ENCODE assay signal across 8 mouse cellular contexts in genomic region chr12:109445499-109446235, GRCm38 (mm10). TPM values are rescaled to one million over a fixed set of nuclear protein-coding genes. Genes with fewer than 3 reads are reported as not detected.
DNase-seq lines count a peak whose midpoint lies in the region; ATAC-seq and TF ChIP-seq lines count a peak whose summit lies in the region.

No protein-coding gene starts in this region.

- 20% methylated on average over 19 of the region's 19 CpGs for WGBS in heart, embryonic 13.5 days
- WGBS in limb, embryonic 12.5 days: 5% methylated on average over 19 of the region's 19 CpGs

- peak; percentile 19; the same call in 1 of the 2 replicates for ATAC-seq in heart, embryonic 13.5 days (ENCODE audit: extremely low read depth, insufficient number of reproducible peaks, low FRiP score, low TSS enrichment)
- ATAC-seq in limb, embryonic 12.5 days (ENCODE audit: insufficient number of reproducible peaks, insufficient read depth, low FRiP score, low TSS enrichment, low read depth): 0 out of 2 replicates have a peak, but pooled peaks have one; percentile 33

- H3K4me2 ChIP-seq in heart, embryonic 13.5 days: peak overlapping the region; percentile 59
- peak overlapping the region; percentile 38 for H3K4me2 ChIP-seq in limb, embryonic 12.5 days

- 0 out of 2 replicates have a peak, but pooled peaks have one; percentile 26 for TF ChIP-seq CTCF in embryonic fibroblast, embryonic 13.5 days (IDR thresholded peaks at IDR 0.05; ENCODE audit: borderline replicate concordance, insufficient read depth, low read length)

- H3K9ac ChIP-seq in heart, embryonic 13.5 days: peak overlapping the region; percentile 13
- H3K9ac ChIP-seq in limb, embryonic 12.5 days (replicated peaks): no peak overlapping the region

- no peaks in the 10 kb centered on the region for H3K9me3 ChIP-seq in heart, embryonic 13.5 days
- H3K9me3 ChIP-seq in limb, embryonic 12.5 days: no peaks in the 10 kb centered on the region

- no peaks in the 10 kb centered on the region for H3K36me3 ChIP-seq in heart, embryonic 13.5 days
- H3K36me3 ChIP-seq in limb, embryonic 12.5 days: no peaks in the 10 kb centered on the region

- DNase-seq in heart, adult 18-20 months: no peak
- peak; percentile 52 for DNase-seq in R1 (ENCODE audit: low read depth, low spot score)
- DNase-seq in neural tube, embryonic 10.5 days (ENCODE audit: extremely low spot score, low spot score): peak; percentile 75
- no peak for DNase-seq in layer of hippocampus, postnatal 10 days (ENCODE audit: low spot score in 2 of 2)
- no peak for DNase-seq in thymus, postnatal 10 days (ENCODE audit: low spot score in 2 of 2)

- no peak for TF ChIP-seq POLR2A in embryonic fibroblast, embryonic 13.5 days (IDR thresholded peaks at IDR 0.05; ENCODE audit: low read depth, low read length)

- H3K27ac ChIP-seq in heart, embryonic 13.5 days (replicated peaks): no peak overlapping the region
- H3K27ac ChIP-seq in embryonic fibroblast, embryonic 13.5 days (ENCODE audit: insufficient read depth, low read length): no peak overlapping the region
- peak overlapping the region; percentile 36 for H3K27ac ChIP-seq in limb, embryonic 12.5 days

- H3K27me3 ChIP-seq in heart, embryonic 13.5 days (replicated peaks): peaks cover 52% of the 10 kb centered on the region
- H3K27me3 ChIP-seq in limb, embryonic 12.5 days: peaks cover 10% of the 10 kb centered on the region

- H3K4me3 ChIP-seq in heart, embryonic 13.5 days: peak overlapping the region; percentile 21
- no peak overlapping the region for H3K4me3 ChIP-seq in embryonic fibroblast, embryonic 13.5 days (ENCODE audit: insufficient read depth, low read length)
- no peak overlapping the region for H3K4me3 ChIP-seq in limb, embryonic 12.5 days (replicated peaks)

- peaks cover 54% of the 10 kb centered on the region for H3K4me1 ChIP-seq in heart, embryonic 13.5 days
- peaks cover 18% of the 10 kb centered on the region for H3K4me1 ChIP-seq in embryonic fibroblast, embryonic 13.5 days (ENCODE audit: control insufficient read depth, insufficient read depth, low read length)
- peaks cover 68% of the 10 kb centered on the region for H3K4me1 ChIP-seq in limb, embryonic 12.5 days (replicated peaks)

RNA-seq across cellular contexts. Expression of gene Dlk1, which starts 7.0 kb away (rescaled TPM):
- 103 and 130 TPM in 2 replicates for polyA plus RNA-seq in heart, embryonic 13.5 days (2015; fragmentation: Nextera tagmentation; extraction: Ambion mirVana)
- total RNA-seq in heart, adult 18-20 months (2021): under 1 TPM in 1 of 2 experiments, not detected in 1; 0.90 TPM
- polyA plus RNA-seq in embryonic fibroblast, embryonic 13.5 days (2011; ENCODE audit: insufficient read length, low read depth, missing spikeins): 242 and 410 TPM in 2 replicates
- polyA plus RNA-seq in limb, embryonic 12.5 days (2016; fragmentation: Nextera tagmentation; extraction: Ambion mirVana): 120 and 148 TPM in 2 replicates
- 1 to 10 TPM in 1 of 2 experiments, under 1 TPM in 1; 0.73 to 1.2 TPM for total RNA-seq in layer of hippocampus, postnatal 10 days (2021)

Comparison
In these comparisons a context has a peak if more than half of its experiments do, and no peak if none do; other contexts are left out.
1. DNase-seq: peak in R1 (single experiment) and neural tube, embryonic 10.5 days (single experiment); none in heart, adult 18-20 months (0 of 2), layer of hippocampus, postnatal 10 days (0 of 2) and thymus, postnatal 10 days (0 of 2).